Mouse (Mus musculus) forebrain, embryonic 10.5 days (tissue): Measurements from ENCODE around the gene Abcg8. TPM values are rescaled to one million over a fixed set of nuclear protein-coding genes. Genes with fewer than 3 reads are reported as not detected.
A peak's percentile ranks its signal among the peaks of the same experiment; 100 is the strongest.

ENCODE experiments used
- DNase-seq: peaks from one replicate; pipeline ENCODE4 v3.0.0-alpha.2; 2017; ENCODE audit warnings: low spot score; ENCODE audit errors: extremely low spot score
- H3K27ac ChIP-seq: fragments of 300-500 bp; sonication (generic); 2 replicates; pipeline ENCODE4 v1.5.1; 2016; ENCODE audit warnings: mild to moderate bottlenecking
- H3K27me3 ChIP-seq: fragments of 300-500 bp; sonication (generic); 2 replicates; pipeline ENCODE4 v1.6.1; 2016; ENCODE audit warnings: mild to moderate bottlenecking; ENCODE audit not compliant: poor library complexity, severe bottlenecking
- H3K36me3 ChIP-seq: fragments of 300-500 bp; sonication (generic); replicated peaks from 2 replicates; pipeline ENCODE4 v1.6.1; 2016; ENCODE audit warnings: mild to moderate bottlenecking, moderate library complexity
- H3K4me1 ChIP-seq: fragments of 300-500 bp; sonication (generic); 2 replicates; pipeline ENCODE4 v1.6.1; 2016
- H3K4me3 ChIP-seq: fragments of 300-500 bp; sonication (generic); 2 replicates; pipeline ENCODE4 v1.5.1; 2016; ENCODE audit warnings: mild to moderate bottlenecking, moderate library complexity
- H3K9me3 ChIP-seq: fragments of 300-500 bp; sonication (generic); 2 replicates; pipeline ENCODE4 v1.6.1; 2016; ENCODE audit warnings: mild to moderate bottlenecking, moderate library complexity
- WGBS: fragments of 180-500 bp; shearing (Covaris S2); methylation state at CpG from one replicate; pipeline ENCODE4 v1.1.7; 2016; 5-methylcytosine and 5-hydroxymethylcytosine counted together
- polyA plus RNA-seq: library from polyadenylated mRNA; unstranded; fragments of >200 nt; fragmentation: Nextera tagmentation; extraction: Ambion mirVana; gene quantifications from 2 replicates; pipeline ENCODE4 v1.2.1, GENCODE M21; 2016

Gene Abcg8
- 0.23 and 0.33 TPM in 2 replicates for polyA plus RNA-seq

DNA sequence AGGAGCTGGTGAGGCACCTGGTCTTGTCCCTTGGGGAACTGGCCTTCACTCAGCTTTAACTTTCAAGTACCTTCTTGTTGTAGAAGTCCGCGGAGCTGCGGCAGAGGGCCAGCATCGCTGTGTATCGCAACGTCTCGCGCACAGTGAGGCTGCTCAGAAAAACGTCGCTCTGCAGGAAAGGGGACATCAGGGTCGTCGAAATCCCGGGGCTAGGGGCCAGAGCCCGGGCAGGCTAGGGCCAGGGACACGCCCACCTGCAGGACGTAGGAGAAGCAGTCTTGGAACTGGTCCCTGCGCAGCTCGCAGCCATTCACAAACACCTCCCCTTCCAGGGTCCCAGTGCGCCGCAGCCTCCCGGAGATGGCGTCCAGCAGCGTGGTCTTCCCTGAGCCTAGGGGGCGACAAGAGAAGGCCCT, at the start of gene Abcg8:
Gene Abcg8 (plus strand): TSS at position 352 of the 416 bp plus-strand sequence.
- DNase-seq, result peak; percentile 57
- Histone ChIP-seq H3K27me3 (peaks cover 18% of the 10 kb centered on the region), H3K9me3 (no peaks in the 10 kb centered on the region), H3K4me3 (peak within 1 kb of the TSS; percentile 50), H3K27ac (peak within 1 kb of the TSS; percentile 80), H3K4me1 (peaks cover 45% of the 10 kb centered on the region), H3K36me3 (no peaks in the 10 kb centered on the region)
- WGBS, result 2% methylated on average over 24 of the region's 24 CpGs

DNA sequence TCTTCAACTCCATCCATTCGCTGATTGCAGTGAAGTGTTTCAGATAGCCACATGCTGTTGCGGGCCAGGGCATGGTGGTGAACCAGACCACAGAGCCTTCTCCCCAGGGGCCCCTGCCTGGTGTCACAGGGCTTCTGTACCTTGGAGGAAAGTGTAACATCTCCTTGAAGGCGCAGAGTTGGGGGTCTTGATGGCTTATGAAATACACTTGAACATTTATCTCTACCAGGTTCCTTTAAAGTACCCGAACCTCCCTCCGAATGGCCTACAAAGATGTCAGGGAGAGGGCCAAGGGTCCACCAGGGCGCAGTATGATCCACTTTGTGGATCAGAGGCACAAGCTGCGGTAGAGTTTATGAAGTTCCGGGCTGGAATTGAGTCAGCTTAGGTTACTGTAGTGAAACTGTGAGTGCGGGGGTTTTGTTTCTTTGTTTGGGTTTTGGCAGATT, 49.2 kb upstream of the Abcg8 start:
- Histone ChIP-seq H3K4me1 (peaks cover 12% of the 10 kb centered on the region), H3K4me3 (peak overlapping the region; percentile 72), H3K27ac (peak overlapping the region; percentile 87), H3K27me3 (no peaks in the 10 kb centered on the region), H3K36me3 (no peaks in the 10 kb centered on the region), H3K9me3 (no peaks in the 10 kb centered on the region; the same call in 1 of the 2 replicates)
- DNase-seq, result no peak
- WGBS, result 41% methylated on average over 9 of the region's 9 CpGs

DNA sequence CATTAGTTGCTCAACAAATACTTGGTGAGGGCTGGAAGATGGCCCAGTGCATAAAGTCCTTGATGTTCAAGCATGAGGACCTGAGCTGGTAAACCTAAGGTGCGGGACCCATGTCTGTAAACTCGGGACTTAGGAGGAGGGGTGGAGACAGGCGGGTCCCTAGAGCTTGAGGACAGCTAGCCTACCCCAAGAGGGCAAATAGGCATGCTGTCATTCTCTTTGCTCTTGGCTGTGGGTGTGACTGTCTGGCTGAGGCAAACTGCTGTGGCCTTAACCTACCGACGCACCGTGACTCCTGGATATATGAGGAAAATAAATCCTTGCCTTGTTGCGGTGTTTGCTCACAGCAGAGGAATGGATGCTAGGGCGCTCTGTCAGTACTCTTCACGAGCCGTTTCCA, 48.4 kb upstream of the Abcg8 start:
- Histone ChIP-seq H3K4me1 (peaks cover 12% of the 10 kb centered on the region), H3K27ac (no peak overlapping the region), H3K36me3 (no peaks in the 10 kb centered on the region), H3K9me3 (no peaks in the 10 kb centered on the region; the same call in 1 of the 2 replicates), H3K27me3 (no peaks in the 10 kb centered on the region), H3K4me3 (no peak overlapping the region)
- WGBS, result 91% methylated on average over 10 of the region's 10 CpGs
- DNase-seq, result no peak

DNA sequence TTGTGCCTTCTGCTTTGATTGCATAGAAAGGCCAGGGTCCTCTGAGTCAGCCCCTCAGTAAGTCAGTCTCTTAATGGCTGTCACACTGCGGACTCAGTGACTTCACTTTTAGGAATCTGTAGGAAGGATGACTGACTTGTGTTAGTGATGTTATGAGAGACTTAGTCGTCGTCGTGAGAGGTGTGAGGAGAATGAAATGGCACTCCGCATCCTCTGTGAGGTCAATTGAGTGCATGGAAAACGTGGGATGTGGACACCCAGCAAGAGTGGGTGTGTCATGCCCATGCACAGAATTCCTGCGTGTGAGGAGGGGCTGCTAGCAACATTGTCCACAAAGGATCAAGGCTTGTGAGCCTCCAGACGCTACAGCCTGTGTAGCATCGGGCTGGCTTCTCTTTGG, 47.5 kb upstream of the Abcg8 start:
- no peaks in the 10 kb centered on the region for H3K27me3 ChIP-seq
- no peaks in the 10 kb centered on the region; the same call in 1 of the 2 replicates for H3K9me3 ChIP-seq
- H3K27ac ChIP-seq, result no peak overlapping the region
- no peak for DNase-seq
- H3K4me1 ChIP-seq, result peaks cover 12% of the 10 kb centered on the region
- WGBS, result 92% methylated on average over 9 of the region's 9 CpGs
- H3K36me3 ChIP-seq, result peaks cover 7% of the 10 kb centered on the region; the same call in 1 of the 2 replicates
- H3K4me3 ChIP-seq, result no peak overlapping the region

DNA sequence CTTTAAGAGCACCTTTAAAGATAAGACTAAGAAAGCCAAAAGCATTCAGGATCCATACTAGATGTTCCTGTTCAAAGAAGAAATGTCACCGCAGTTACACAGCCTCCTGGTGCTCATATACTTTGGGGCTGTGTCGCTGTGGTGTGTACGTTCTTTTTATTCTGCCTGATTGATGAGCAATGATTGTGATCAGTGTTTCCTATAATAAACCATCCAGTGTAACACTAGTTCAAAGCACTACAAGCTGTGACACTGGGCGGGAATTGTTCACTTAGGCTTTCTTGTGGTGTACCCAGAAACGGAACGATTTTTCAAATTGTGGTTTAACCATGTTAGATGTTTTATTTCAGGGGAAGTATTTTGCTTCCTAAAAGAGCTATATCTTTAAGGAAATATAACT, 44.3 kb upstream of the Abcg8 start:
- H3K4me3 ChIP-seq, result no peak overlapping the region
- no peaks in the 10 kb centered on the region for H3K27me3 ChIP-seq
- WGBS, result 95% methylated on average over 6 of the region's 6 CpGs
- H3K27ac ChIP-seq, result no peak overlapping the region
- no peaks in the 10 kb centered on the region for H3K9me3 ChIP-seq
- DNase-seq, result no peak
- H3K4me1 ChIP-seq, result peaks cover 6% of the 10 kb centered on the region
- peaks cover 12% of the 10 kb centered on the region for H3K36me3 ChIP-seq

DNA sequence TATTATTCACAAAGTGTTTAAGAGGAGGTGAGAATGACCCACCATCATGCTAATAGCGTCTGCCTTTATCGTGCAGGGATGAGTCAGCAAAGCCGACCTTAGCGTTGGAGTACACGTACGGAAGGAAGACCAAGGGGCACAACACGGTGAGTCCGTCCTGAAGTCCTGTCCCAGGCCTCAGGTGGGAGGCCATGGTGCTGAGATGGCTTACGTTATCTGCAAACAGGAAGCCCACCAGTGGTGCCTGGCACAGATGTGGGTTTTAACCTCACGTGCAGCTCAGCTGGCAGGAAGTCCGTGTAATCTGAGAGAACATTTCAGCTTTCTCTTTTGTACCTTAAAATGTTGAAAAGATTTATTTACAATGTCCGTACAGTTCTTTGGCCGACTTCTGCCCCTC, 42.7 kb upstream of the Abcg8 start:
- no peaks in the 10 kb centered on the region; the same call in 1 of the 2 replicates for H3K4me1 ChIP-seq
- peaks cover 12% of the 10 kb centered on the region for H3K36me3 ChIP-seq
- H3K4me3 ChIP-seq, result no peak overlapping the region
- H3K27ac ChIP-seq, result no peak overlapping the region
- no peak for DNase-seq
- H3K9me3 ChIP-seq, result no peaks in the 10 kb centered on the region
- no peaks in the 10 kb centered on the region for H3K27me3 ChIP-seq
- 89% methylated on average over 13 of the region's 13 CpGs for WGBS

DNA sequence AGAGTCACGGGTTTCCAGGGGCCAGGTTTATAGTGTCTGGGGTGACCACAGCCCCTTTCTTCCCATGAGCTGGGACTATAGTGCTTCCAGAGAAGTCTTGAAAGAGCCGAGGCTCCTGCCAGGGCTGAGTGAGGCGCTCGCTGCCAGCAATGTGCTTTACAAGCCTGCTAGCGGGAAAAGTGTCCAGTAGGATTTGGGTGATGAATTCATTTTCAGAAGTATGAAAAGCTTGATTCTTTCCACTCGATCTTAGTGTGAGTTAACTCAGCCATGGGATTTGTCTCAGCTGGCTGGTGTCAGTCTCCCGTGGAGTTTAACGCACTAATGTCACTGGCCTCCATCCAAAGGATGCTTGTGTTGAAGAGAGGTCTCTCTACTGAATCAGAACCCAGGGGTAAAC, 39.8 kb upstream of the Abcg8 start:
- H3K27me3 ChIP-seq, result no peaks in the 10 kb centered on the region
- no peak for DNase-seq
- H3K4me1 ChIP-seq, result peaks cover 14% of the 10 kb centered on the region
- peaks cover 18% of the 10 kb centered on the region for H3K36me3 ChIP-seq
- H3K4me3 ChIP-seq, result no peak overlapping the region
- H3K27ac ChIP-seq, result no peak overlapping the region
- H3K9me3 ChIP-seq, result no peaks in the 10 kb centered on the region
- 84% methylated on average over 8 of the region's 8 CpGs for WGBS

DNA sequence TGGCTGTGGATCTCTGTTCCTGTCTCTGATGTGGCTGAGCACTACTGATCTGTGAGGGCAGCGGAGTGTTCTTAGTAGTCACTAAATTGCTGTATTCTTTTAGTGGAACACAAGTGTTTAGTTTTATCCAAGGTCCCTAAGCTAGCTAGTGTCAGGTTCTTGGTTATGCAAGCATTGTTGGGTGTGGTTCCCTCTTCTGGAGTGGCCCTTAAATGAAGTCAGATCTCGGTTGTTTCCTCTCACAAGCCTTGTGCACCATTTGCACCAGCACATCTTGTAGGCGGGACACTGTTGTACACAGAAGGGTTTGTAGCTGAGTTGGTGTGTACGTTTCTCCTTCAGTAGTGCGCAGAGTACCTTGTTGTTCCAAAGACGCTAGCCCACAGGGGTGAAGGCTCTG, 38.1 kb upstream of the Abcg8 start:
- DNase-seq, result no peak
- Histone ChIP-seq H3K36me3 (peaks cover 18% of the 10 kb centered on the region), H3K4me1 (peaks cover 18% of the 10 kb centered on the region), H3K9me3 (no peaks in the 10 kb centered on the region), H3K27ac (no peak overlapping the region), H3K27me3 (no peaks in the 10 kb centered on the region), H3K4me3 (no peak overlapping the region)
- WGBS, result 93% methylated on average over 6 of the region's 6 CpGs

DNA sequence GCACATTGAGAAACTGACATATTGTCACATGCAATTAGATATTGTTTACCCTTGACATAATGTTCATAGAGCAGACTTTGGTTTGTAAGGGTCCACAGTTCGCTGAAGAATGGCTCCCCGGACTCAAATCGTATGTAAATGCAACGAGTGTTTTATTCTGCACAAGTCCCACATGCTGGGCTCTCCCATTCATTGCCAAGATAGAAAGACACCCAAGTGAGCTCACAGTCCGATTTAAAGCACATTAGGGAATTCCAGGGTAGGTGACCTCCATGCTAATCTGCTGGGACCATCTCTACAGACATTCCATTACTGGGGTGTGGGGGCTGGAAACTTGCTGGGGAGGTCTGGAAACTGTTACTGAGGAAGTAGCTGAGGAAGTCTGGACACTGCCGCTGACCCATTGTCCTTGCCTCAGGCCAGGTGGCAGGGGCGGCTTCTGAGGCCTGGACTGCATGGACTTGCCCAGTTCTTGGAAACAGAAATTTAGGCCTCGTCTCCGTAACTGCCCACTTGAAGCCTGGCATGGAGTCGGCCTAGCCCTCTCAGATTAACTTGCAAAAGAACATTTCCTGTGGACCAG, 36.2 kb upstream of the Abcg8 start:
- DNase-seq, result no peak
- Histone ChIP-seq H3K27me3 (no peaks in the 10 kb centered on the region), H3K9me3 (no peaks in the 10 kb centered on the region), H3K4me1 (peaks cover 35% of the 10 kb centered on the region), H3K4me3 (no peak overlapping the region), H3K27ac (peak overlapping the region; percentile 27; the same call in 1 of the 2 replicates), H3K36me3 (peaks cover 6% of the 10 kb centered on the region; the same call in 1 of the 2 replicates)
- WGBS, result 58% methylated on average over 10 of the region's 10 CpGs

DNA sequence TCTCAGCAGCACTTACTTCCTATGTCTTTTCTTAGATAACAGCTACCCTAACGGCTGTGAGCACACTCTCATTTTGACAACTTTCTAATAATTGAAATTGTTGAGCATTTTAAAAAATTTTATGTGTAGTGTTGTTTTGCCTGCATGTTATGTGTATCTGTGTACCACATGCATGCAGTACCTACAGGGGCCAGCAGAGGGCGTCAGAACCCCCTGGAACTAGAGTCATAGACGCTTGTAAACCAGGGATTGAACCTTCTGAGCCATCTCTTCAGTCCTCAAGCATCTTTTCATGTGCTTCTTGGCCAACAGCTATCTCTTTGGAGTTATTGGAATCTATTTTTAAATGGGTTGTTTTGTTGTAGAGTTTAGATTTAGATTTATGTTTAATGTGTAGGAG, 34.2 kb upstream of the Abcg8 start:
- DNase-seq, result peak; percentile 48
- Histone ChIP-seq H3K27me3 (no peaks in the 10 kb centered on the region), H3K4me1 (peaks cover 54% of the 10 kb centered on the region), H3K4me3 (no peak overlapping the region), H3K36me3 (0 out of 2 replicates have a peak, but pooled peaks cover 6% of the 10 kb centered on the region), H3K27ac (no peak overlapping the region), H3K9me3 (no peaks in the 10 kb centered on the region)
- WGBS, result 36% methylated on average over 3 of the region's 3 CpGs

DNA sequence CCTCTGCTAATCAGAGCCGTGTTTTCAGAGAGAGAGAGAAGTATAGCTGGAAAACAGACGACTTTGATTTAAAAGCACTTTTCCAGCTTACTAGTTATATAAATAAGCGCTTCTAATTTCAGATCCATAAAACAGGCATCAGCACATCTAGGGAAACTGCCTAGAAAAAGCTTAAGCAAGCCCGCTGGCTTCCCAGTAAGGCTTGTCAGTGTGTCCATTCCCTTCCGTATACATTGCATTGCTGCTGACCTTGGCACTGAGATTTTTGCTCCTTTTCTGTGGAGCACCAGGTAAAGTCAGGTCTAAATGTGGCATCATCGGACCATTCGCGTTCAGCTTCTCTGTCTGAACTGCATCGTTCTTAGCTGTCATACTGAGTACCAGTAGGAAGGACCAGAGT, 33.8 kb upstream of the Abcg8 start:
- 0 out of 2 replicates have a peak, but pooled peaks cover 6% of the 10 kb centered on the region for H3K36me3 ChIP-seq
- no peak overlapping the region for H3K4me3 ChIP-seq
- H3K27me3 ChIP-seq, result no peaks in the 10 kb centered on the region
- no peaks in the 10 kb centered on the region for H3K9me3 ChIP-seq
- H3K4me1 ChIP-seq, result peaks cover 54% of the 10 kb centered on the region
- no peak overlapping the region for H3K27ac ChIP-seq
- WGBS, result 92% methylated on average over 9 of the region's 9 CpGs
- no peak for DNase-seq

DNA sequence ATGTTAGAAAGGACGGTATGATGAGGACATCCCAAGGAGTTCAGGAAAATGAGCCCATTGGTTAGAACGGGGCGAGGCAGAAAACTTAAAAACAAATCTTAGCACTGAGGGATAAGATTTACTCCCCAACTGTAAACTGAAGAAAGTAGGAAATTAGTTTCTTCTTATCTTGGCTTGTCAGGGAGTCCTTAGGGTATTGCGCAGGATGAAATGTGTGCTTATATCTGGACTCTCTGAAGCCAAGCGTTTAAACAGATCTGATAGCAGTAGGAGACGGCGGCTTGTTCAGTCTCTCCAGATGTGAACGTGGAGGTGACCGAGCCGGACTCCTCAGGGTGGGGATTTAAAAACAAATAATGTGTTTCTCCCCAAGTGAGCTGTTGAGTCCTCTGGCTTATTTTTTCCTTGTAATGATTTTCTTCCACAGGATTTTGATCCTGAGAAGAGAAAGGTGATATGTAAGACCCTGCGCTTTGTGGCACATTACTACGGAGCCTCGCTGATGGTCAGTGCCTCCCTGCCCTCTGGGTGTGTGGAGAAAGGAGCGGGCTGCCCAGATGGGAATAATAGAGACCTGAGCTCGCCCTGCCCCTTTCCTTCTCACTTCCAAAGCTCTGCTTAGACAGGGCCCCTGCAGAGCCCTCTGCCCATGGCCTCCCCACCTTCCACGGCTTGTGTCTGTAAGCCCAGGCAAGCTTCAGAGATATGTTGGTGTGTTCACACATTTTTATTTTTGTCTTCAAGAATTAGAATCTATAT, 31.6 kb upstream of the Abcg8 start:
- Histone ChIP-seq H3K27ac (peak overlapping the region; percentile 49), H3K36me3 (0 out of 2 replicates have a peak, but pooled peaks cover 4% of the 10 kb centered on the region), H3K4me1 (peaks cover 49% of the 10 kb centered on the region), H3K9me3 (no peaks in the 10 kb centered on the region), H3K27me3 (no peaks in the 10 kb centered on the region), H3K4me3 (no peak overlapping the region)
- DNase-seq, result peak; percentile 44
- 51% methylated on average over 16 of the region's 16 CpGs for WGBS

DNA sequence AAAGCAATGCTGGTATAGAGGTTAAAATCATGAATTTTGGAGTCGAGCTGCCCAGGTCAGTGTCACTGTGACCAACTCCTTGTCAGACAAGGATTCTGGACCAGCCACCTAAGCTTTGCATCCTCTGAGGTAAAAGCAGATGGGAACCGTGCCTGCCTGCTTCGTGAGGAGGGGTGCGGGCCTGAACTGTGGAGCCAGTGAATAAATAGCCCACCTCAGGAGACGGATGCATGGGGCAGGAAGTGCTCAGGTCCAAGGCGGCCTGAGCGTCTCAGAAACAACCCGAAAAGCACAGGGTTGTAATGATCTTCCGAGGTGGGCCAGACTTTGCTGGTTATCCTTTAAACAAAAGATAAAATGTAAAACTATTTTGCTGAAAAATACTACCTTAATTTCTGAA, 31.0 kb upstream of the Abcg8 start:
- no peak for DNase-seq
- H3K9me3 ChIP-seq, result no peaks in the 10 kb centered on the region
- H3K36me3 ChIP-seq, result 0 out of 2 replicates have a peak, but pooled peaks cover 4% of the 10 kb centered on the region
- 16% methylated on average over 9 of the region's 9 CpGs for WGBS
- no peak overlapping the region for H3K4me3 ChIP-seq
- H3K27ac ChIP-seq, result peak overlapping the region; percentile 49
- no peaks in the 10 kb centered on the region for H3K27me3 ChIP-seq
- H3K4me1 ChIP-seq, result peaks cover 42% of the 10 kb centered on the region
